Mouse (Mus musculus): Measurements from ENCODE around the gene Ciao2a. TPM values are rescaled to one million over a fixed set of nuclear protein-coding genes. Genes with fewer than 3 reads are reported as not detected.

Gene Ciao2a
- polyA plus RNA-seq, 1 experiment, result 26.0 TPM

DNA sequence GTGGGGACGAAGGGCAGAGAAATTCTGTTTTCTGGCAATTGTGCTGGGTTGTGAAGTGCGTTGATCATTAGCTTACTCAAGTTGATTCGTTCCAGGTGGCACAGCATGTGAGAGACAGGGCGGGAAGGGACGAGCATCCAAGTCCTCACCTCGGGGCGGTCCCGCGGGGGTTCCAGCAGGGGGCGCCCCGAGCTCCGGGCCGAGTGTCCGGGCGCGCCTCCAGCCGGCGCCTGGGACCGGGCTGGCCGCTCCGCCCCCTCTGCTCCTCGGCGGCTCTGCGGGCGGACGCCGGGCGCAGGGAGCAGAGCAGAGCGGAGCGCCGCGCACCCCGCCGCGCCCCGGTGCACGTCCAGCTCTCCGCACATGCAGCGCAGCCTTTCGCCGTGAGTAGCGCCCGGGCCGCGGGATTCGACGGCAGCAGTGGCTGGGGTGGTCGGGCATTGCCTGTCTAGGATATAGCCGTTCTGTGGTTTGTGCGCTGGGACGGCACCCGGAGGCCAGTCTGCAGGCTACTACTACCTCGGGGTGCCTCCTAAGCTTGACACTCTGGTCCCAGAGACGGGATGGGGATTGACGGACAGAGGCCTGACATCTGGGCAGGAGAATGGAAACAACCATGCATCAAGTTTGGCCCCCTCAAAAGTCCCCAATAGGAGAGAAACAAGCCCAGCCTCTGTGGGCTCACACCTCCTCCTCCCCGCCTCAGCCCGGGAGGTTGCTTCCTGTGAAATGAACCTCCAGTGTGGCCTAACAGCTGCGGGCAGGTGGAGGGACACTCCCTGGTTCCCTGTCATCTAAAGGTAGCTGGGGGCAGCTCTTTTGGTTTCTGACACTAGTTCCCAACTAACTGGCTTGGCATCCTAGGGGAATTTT lies 31.8 kb downstream of the Ciao2a start, which contains the start of gene Dapk2:
Dapk2 (plus strand) TSS at position 266 of the 873 bp plus-strand sequence.
- WGBS, result 1% methylated on average over 58 of the region's 58 CpGs
- DNase-seq (ENCODE audit: low read depth, low spot score), result peak; percentile 74

DNA sequence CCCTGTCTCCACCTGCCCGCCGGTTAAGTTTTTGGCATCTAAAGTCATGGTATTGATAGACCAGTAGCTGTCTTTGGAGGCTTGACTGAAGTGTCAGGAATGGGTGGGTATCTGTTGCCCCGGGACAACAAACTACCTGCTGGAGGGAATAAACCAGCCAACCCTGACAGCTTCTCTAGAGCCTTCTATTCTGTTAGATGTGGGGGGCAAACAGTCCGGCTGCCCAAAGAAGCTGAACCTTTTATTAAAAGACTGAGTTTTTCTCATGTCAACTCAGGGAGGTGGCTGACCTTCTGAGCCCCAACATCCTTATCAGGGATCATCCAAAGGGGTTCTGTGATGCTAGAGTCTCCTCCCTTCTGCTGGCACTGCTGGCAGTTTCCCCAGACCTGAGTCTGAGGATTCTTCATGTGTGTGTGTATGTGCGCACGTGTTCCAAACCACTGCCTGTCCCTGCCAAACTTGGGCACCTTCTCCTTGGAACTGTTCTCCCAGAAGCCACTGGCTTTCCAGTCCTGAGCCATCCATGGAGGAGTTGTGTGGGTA lies 32.5 kb downstream of the Ciao2a start:
- WGBS, result 45% methylated on average over 6 of the region's 6 CpGs
- no peak for DNase-seq (ENCODE audit: low read depth, low spot score)

DNA sequence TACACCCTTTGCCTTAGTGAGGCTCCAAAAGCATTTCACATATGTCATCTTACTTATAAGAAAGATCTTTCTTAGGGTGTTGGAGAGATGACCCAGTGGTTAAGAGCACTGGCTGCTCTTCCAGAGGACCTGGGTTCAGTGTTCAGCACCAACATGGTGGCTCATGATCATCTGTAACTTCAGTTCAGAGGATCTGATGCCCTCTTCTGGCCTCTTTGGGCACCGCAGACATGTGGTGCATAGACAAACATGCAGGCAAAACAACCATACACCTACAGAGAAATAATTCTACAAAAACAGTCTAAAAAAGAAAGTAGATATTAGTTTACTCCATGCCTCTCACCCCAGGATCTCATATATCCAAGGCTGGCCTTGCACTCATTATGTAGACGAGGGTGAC lies 33.7 kb downstream of the Ciao2a start:
- WGBS, result 96% methylated on average over 2 of the region's 2 CpGs
- no peak for DNase-seq (ENCODE audit: low read depth, low spot score)

DNA sequence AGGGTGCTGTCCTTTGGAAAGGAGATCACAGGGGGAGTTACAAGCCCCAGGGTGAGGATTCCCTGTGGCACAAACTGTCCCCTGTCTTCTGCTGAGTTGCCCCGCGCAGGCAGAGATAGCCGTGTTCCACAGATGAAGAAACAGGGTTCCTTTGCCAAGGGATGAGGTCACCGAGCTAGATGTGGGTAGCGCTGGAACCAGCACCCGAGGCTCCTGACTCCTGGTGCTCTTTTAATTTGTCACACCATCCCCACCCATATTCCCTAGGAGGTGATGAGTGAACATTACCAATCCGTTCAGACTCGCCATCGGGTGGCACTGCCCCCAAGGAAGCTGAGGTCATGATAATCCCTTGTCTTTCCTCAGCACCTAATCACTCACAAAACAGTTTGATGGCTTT lies 36.6 kb downstream of the Ciao2a start:
- DNase-seq (ENCODE audit: low read depth, low spot score), result no peak
- 63% methylated on average over 9 of the region's 9 CpGs for WGBS

DNA sequence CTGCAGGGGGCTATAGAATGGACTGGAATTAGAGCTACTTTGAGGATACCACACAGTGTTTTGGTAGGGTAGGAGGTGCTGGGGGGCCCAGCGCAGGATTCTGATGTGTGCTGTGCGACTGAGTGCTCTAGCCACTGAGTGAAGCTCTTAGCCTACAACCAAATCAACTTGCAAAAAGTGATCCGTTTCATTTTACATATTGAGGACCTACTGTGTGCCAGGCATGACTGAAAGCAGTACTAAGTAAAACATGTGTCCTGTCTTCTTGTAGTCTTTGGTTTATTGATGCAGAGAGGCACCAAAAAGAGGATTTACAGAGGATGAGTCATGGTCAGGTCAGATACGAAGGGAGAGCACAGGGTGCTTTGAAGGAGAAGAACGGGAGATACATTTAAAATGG lies 40.8 kb downstream of the Ciao2a start:
- 79% methylated on average over 5 of the region's 5 CpGs for WGBS
- DNase-seq (ENCODE audit: low read depth, low spot score), result no peak

DNA sequence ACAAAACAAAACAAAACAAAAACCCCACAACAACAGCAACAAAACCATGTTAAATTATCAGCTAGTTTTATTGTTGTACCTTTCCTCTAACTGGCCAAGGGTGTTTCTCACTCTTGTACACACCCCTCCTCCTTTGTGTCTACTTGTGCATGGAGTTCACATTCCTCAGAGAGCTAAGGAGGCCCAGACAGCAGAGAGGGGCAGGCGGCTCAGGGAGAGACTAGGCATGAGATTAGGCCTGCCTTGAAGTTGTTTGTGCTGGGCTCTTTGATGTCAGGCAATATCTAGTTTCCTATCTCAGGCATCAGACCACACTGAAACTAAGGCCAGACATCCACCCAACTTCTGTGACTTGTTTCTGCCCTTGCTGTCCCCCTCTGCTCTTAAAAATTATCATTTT lies 41.8 kb downstream of the Ciao2a start:
- WGBS, result 52% methylated on average over 1 of the region's 1 CpGs

DNA sequence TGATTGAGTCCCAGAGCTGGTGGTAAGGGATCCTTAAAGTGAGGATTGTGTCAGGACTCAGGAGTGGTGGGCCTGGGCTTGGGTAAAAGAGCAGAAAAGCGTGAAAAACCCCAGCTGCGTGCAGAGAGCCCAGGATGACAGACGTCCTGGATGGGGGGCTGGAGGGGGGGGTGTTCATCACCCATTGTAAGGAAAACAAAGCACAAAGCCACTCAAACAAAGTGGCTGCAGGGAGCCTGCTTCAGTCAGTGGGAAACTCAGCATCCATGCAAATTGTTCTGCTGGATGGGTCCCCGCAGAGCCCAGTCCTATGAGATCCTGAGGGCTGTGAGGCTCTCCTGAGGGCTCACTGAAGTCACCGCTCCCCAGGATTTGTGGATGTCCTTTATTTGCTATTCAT lies 44.1 kb downstream of the Ciao2a start:
- WGBS, result 83% methylated on average over 5 of the region's 5 CpGs
- no peak for DNase-seq (ENCODE audit: low read depth, low spot score)

More for the DNA sequence above, 41.8 kb downstream of the Ciao2a start:
- no peak for DNase-seq (ENCODE audit: low read depth, low spot score)

DNA sequence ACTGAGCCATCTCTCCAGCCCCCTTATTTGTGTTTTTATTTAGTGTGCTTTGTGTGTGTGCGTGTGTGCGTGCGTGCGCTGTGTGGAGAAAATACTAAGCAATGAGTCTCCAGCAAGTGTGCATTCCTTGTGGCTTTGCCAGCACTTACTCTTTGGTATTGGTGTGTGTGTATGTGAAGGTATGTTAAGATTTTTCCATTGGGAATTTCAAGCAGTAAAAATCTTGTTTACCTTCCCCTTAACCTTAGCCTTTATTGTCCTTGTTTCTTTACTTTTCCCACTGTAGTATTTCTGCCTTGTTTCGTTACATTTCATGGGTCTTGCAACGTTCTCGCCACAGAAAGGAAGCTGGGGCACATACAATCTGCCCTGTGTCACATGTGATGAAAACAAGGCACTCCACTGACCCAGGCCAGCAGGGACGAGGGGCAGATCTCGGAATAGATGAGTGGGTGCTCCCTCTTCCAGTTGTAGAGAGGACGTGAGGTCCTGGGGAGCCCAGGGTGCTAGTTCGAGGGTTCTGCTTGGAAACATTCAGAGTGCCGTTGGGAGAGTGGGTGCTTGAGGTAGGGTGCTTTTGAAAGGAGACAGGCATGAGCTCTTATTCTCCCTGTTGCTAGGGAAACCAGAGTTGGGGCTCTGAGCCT lies 45.0 kb downstream of the Ciao2a start:
- DNase-seq (ENCODE audit: low read depth, low spot score), result no peak
- WGBS, result 57% methylated on average over 12 of the region's 12 CpGs

DNA sequence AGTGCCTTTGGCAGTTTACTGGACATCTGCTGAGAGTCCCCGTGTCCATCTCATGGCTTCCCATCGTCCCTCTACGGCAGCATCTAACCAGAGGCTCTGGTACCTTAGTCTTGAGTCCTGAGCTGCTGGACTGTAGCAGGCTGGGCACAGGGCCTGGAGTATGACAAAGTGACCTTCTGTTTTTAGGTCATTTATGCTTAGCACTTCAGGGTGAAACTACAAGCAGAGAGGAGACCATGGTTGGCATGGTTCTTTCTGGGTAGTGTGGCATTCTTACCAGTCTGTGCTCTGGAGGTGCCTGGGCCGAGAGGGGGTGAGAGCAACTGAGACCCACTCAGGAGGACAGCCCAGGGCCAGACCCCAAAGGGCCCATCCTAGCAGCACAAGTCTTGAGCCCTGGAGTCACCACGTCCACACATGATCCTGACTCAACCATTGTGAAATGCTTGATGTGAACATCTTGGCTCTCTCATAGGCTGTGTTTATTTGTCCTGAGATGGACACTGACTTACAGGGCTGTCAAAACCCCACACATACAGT lies 47.0 kb downstream of the Ciao2a start:
- no peak for DNase-seq (ENCODE audit: low read depth, low spot score)
- WGBS, result 96% methylated on average over 5 of the region's 5 CpGs

DNA sequence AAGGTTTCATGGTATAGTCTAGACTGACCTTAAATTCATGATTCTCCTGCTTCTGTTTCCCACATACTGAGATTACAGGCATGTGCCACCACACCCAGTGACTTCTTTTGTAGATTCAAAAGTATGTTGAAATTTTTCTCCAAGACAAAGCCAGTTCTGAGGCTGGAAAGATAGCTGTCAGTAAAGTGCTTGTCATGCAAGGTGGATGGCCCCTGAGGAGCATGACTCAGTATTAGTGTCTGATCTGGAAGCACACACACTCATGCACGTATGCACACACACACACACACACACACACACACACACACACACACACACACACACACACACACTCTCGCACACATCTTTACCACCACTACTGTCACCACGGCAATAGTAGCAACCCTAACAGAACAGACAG lies 48.6 kb downstream of the Ciao2a start:
- WGBS, result 87% methylated on average over 3 of the region's 3 CpGs
- no peak for DNase-seq (ENCODE audit: low read depth, low spot score)

DNA sequence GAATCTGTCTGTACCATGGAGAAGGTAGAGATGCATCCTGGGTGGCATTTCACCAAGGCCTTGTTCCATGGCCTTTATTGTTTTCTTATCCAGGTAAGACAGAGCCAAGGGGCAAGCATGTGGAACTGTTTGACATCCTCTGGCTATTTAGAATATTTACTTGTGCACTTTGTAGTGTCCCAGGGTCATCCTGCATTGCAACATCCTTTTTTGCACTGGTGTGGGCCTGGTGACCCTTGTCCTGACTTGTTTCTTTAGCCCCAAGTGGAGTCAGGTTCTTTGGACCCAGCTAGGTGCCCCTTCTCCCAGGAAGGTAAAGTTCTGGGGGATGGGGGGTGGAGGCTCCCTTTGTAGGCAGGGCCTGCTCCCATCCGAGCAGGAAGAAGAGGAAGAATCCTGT lies 51.6 kb downstream of the Ciao2a start:
- DNase-seq (ENCODE audit: low read depth, low spot score), result no peak
- WGBS, result 39% methylated on average over 1 of the region's 1 CpGs

DNA sequence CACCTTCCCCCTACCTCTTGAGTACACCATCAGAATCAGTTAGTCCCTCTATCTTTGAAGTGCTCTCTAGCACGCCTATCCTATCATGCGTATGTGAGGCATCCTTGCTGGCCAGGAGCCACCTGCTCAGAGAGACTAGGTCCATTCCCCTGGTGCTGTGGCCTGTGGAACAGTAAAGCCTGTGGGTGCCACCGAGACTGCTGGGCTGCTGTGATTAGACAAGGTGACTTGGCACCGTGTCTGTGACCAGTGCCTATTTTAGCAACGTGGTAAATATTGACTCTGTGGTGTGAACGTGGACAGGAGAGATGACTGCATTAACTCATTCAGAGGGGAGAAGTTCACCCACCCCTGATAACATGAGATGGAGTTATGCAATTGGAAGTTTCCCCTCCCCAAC lies 53.4 kb downstream of the Ciao2a start:
- 37% methylated on average over 6 of the region's 6 CpGs for WGBS

DNA sequence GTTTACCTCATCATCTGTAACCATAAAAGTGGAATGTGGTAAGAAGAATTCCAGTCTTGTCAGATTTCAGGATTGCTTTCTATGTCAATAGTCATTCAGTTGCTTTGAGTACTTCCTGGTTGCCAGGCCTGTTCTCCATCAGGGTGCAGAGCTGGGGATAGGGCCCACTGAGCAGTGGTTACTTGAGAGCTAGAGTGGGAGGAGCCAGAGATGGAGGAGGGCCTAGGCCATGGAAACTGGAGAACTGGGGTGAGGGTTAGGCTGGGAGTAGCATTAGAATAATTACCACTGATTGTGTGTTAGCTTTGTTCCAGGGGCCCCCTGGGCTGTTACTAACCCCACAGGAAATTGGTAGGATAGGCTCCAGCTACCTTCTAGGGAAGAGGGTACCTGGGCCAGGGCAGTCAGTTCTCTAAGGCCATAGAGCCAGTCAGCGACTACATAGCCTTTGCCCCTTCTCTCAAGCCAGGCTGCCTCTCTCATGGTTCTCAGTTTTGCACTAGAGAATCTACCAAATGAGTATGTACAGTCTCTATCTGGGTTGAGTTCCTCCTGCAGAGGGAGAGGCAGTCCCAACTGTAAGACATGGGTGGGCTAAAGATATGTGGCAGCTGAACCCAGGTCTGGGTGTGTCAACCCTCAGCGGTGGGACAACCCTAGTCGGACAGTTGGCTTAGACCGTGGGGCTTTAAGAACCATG lies 54.9 kb downstream of the Ciao2a start:
- 71% methylated on average over 4 of the region's 4 CpGs for WGBS
- DNase-seq (ENCODE audit: low read depth, low spot score), result no peak

More for the DNA sequence above, 53.4 kb downstream of the Ciao2a start:
- no peak for DNase-seq (ENCODE audit: low read depth, low spot score)

DNA sequence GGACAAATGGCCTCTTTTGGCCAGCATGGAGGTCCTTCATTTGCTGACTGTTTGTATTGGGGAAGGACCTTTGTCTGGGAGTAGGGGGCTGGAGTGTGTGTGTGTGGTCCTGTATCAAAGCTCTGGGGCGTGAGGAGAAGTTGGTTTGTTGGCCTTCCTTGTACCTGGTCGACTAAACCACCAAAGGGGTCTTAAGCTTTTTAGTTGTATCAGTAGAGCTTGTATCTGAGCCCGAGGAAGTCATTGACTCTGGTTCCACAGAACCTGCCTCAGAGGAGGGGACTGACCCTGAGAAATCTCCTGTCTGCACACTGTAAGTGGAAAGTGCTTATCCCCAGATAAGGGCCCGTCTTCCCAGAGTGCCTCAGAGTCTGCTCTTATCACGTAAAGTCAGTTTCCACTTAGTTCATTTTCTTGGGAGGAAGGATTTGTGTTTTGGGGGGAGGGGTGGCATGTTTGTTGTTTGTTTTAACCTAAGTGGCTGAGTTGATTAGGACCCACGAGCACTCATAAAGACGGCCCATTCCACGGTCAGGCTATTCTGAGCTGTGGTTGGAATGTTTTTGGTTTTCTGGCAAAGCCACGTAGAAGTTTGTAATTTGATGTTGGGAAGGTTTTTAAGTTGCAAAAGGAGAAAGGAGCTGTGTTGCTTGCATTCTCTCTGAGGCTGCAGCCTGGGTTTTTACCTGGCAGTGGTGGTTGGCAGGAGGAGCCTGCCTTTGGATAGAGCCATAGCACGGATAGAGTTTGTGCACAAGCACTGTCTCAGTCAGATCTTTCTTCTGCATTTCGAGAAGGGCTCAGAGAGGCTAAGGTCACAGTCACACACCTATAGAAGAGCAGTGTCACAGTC lies 55.6 kb downstream of the Ciao2a start:
- no peak for DNase-seq (ENCODE audit: low read depth, low spot score)
- 47% methylated on average over 11 of the region's 11 CpGs for WGBS

DNA sequence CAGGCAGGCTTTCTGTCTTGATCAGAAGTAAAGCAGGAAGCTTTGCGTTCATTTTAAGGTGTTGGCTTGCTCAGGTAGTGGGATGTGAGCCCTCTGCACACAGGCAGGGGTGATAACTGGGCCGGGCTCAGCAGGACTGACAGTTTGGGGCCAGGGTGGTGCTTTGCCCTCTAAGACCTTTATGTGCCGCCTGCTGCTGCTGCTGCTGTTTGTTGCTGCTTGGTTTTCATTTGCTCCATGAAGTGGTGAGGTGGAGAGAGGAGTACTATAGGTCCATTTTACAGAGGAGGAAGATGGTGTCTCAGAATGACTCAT lies 56.2 kb downstream of the Ciao2a start:
- WGBS, result 35% methylated on average over 3 of the region's 3 CpGs
- DNase-seq (ENCODE audit: low read depth, low spot score), result no peak

DNA sequence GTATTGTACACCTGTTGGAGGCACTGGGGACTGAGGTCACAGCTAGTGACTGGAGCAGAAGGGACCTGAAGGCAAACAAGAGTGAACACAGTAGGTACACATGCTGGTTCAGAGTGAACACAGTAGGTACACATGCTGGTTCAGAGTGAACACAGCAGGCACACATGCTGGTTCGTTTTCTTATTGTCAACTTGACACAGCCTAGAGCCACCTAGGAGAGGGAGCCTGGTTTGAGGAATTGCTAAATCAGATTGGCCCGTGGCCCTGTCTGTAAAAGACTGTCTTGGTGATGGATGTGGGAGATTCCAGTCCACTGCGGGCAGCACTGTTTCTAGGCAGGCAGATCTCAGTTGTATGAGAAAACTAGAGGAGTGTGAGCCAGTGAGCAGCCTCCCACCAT lies 56.6 kb downstream of the Ciao2a start:
- no peak for DNase-seq (ENCODE audit: low read depth, low spot score)
- WGBS, result 57% methylated on average over 3 of the region's 3 CpGs

DNA sequence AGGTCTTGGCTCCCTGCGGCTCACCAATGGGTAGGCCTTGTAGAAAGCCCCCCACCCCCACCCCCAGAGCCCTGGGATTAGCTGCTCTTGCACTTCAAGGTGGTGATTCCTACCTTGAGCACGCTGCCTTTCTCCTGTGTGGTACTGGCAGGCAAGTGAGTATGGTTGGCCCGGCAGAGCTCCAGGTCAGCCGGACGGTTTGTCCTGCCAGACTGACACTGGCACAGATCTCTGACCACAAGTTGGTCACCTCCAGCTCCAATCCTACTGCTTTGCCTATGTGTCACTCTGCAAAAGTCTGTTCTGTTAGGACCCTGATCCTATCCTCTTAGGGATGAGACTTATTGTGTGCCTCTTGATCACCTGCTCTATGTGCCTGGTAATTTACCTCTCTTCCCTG lies 58.2 kb downstream of the Ciao2a start:
- WGBS, result 86% methylated on average over 5 of the region's 5 CpGs
- no peak for DNase-seq (ENCODE audit: low read depth, low spot score)

DNA sequence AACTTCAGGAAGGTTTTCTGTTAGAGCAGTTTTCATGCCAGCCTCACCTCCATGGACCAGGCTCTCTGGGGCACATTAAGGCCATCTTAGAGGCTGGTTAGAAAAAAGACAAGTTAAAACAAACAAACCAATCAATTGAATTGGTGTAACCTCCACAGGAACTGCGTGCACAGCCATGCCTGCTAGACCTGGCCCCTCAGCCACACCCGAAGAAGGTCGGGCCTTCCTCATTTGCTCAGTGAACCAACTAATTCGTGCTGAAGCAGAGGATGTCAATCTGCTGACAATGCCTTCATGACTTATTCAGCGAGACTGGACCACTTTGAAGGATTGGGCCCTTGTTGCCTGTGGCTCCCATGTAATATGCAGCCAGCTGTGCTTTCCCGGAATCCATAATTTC lies 60.0 kb downstream of the Ciao2a start:
- 31% methylated on average over 6 of the region's 6 CpGs for WGBS
- DNase-seq (ENCODE audit: low read depth, low spot score), result no peak

Data from large intestine, adult 2 months (tissue).